ENCODE assay signal across 7 mouse cellular contexts in genomic region chr13:68997821-68998551, GRCm38 (mm10). TPM values are rescaled to one million over a fixed set of nuclear protein-coding genes. Genes with fewer than 3 reads are reported as not detected.
DNase-seq lines count a peak whose midpoint lies in the region; ATAC-seq lines count a peak whose summit lies in the region.

No protein-coding gene starts in this region.

- no peaks in the 10 kb centered on the region for H3K36me3 ChIP-seq in liver, embryonic 11.5 days (ENCODE audit: control insufficient read depth, insufficient read depth, low read length)
- H3K36me3 ChIP-seq in forebrain, embryonic 11.5 days (ENCODE audit: control insufficient read depth, insufficient read depth, low read length), result no peaks in the 10 kb centered on the region
- no peaks in the 10 kb centered on the region for H3K36me3 ChIP-seq in limb, embryonic 11.5 days (ENCODE audit: control insufficient read depth, insufficient read depth, low read length)
- H3K36me3 ChIP-seq in neural tube, embryonic 14.5 days (ENCODE audit: control insufficient read depth, insufficient read depth, low read length), result no peaks in the 10 kb centered on the region

- 8% methylated on average over 22 of the region's 22 CpGs for WGBS in liver, embryonic 11.5 days
- WGBS in forebrain, embryonic 11.5 days, result 8% methylated on average over 22 of the region's 22 CpGs
- 5% methylated on average over 22 of the region's 22 CpGs for WGBS in limb, embryonic 11.5 days
- WGBS in neural tube, embryonic 14.5 days, result 6% methylated on average over 22 of the region's 22 CpGs

- no peak overlapping the region for H3K9ac ChIP-seq in liver, embryonic 11.5 days (ENCODE audit: low read depth, low read length)
- no peak overlapping the region for H3K9ac ChIP-seq in forebrain, embryonic 11.5 days (ENCODE audit: low read length)
- no peak overlapping the region; the same call in 1 of the 2 replicates for H3K9ac ChIP-seq in limb, embryonic 11.5 days (ENCODE audit: low read length)
- H3K9ac ChIP-seq in neural tube, embryonic 14.5 days (replicated peaks; ENCODE audit: low read depth, low read length), result peak overlapping the region; percentile 74; the same call in 1 of the 2 replicates

- peak overlapping the region; percentile 54; the same call in 1 of the 2 replicates for H3K4me3 ChIP-seq in liver, embryonic 11.5 days (ENCODE audit: low read depth, low read length)
- peak overlapping the region; percentile 67 for H3K4me3 ChIP-seq in forebrain, embryonic 11.5 days (ENCODE audit: low read depth, low read length)
- peak overlapping the region; percentile 55 for H3K4me3 ChIP-seq in limb, embryonic 11.5 days (ENCODE audit: low read depth, low read length)
- H3K4me3 ChIP-seq in neural tube, embryonic 14.5 days (ENCODE audit: low read depth, low read length), result peak overlapping the region; percentile 66

- H3K4me2 ChIP-seq in liver, embryonic 11.5 days, result peak overlapping the region; percentile 71
- H3K4me2 ChIP-seq in forebrain, embryonic 11.5 days (ENCODE audit: low read depth, low read length, severe bottlenecking), result peak overlapping the region; percentile 83
- H3K4me2 ChIP-seq in limb, embryonic 11.5 days (ENCODE audit: low read depth, severe bottlenecking), result peak overlapping the region; percentile 93
- H3K4me2 ChIP-seq in neural tube, embryonic 14.5 days (ENCODE audit: low read depth, low read length), result peak overlapping the region; percentile 95

- no peaks in the 10 kb centered on the region for H3K9me3 ChIP-seq in liver, embryonic 11.5 days (ENCODE audit: control insufficient read depth, low read length)
- H3K9me3 ChIP-seq in forebrain, embryonic 11.5 days (ENCODE audit: control insufficient read depth, low read length), result no peaks in the 10 kb centered on the region
- 0 out of 2 replicates have a peak, but pooled peaks cover 2% of the 10 kb centered on the region for H3K9me3 ChIP-seq in limb, embryonic 11.5 days (ENCODE audit: control insufficient read depth, low read length)
- H3K9me3 ChIP-seq in neural tube, embryonic 14.5 days (ENCODE audit: control insufficient read depth, low read length), result no peaks in the 10 kb centered on the region

- DNase-seq in liver, embryonic 11.5 days (ENCODE audit: low spot score), result no peak
- DNase-seq in liver, result no peak
- DNase-seq in forebrain, embryonic 11.5 days (ENCODE audit: low spot score), result peak; percentile 56
- DNase-seq in limb, embryonic 11.5 days (ENCODE audit: low spot score), result peak; percentile 49
- DNase-seq in cerebellum, postnatal 4 days (ENCODE audit: low spot score in 2 of 2), result no peak
- no peak for DNase-seq in cerebellum, postnatal 14 days

- H3K27me3 ChIP-seq in liver, embryonic 11.5 days (replicated peaks; ENCODE audit: control insufficient read depth, insufficient read depth, low read length), result peaks cover 38% of the 10 kb centered on the region
- peaks cover 9% of the 10 kb centered on the region; the same call in 1 of the 2 replicates for H3K27me3 ChIP-seq in forebrain, embryonic 11.5 days (ENCODE audit: control insufficient read depth, insufficient read depth, low read length)
- peaks cover 11% of the 10 kb centered on the region for H3K27me3 ChIP-seq in limb, embryonic 11.5 days (ENCODE audit: control insufficient read depth, insufficient read depth, low read length)
- no peaks in the 10 kb centered on the region for H3K27me3 ChIP-seq in neural tube, embryonic 14.5 days (ENCODE audit: control insufficient read depth, insufficient read depth, low read length)

- no peak for ATAC-seq in liver, embryonic 11.5 days (replicated peaks; ENCODE audit: low FRiP score)
- no peak for ATAC-seq in forebrain, embryonic 11.5 days (replicated peaks; ENCODE audit: low FRiP score)
- no peak for ATAC-seq in limb, embryonic 11.5 days (ENCODE audit: insufficient number of reproducible peaks, low FRiP score, low TSS enrichment, low read depth)
- ATAC-seq in neural tube, embryonic 14.5 days (ENCODE audit: low read depth), result no peak

- no peaks in the 10 kb centered on the region for H3K4me1 ChIP-seq in liver, embryonic 11.5 days (replicated peaks; ENCODE audit: control insufficient read depth, insufficient read depth, low read length)
- H3K4me1 ChIP-seq in forebrain, embryonic 11.5 days (replicated peaks; ENCODE audit: control insufficient read depth, insufficient read depth, low read length), result peaks cover 3% of the 10 kb centered on the region; the same call in 1 of the 2 replicates
- H3K4me1 ChIP-seq in limb, embryonic 11.5 days (ENCODE audit: control insufficient read depth, insufficient read depth, low read length), result no peaks in the 10 kb centered on the region
- peaks cover 7% of the 10 kb centered on the region; the same call in 1 of the 2 replicates for H3K4me1 ChIP-seq in neural tube, embryonic 14.5 days (ENCODE audit: control insufficient read depth, insufficient read depth, low read length)

- no peak overlapping the region for H3K27ac ChIP-seq in liver, embryonic 11.5 days (ENCODE audit: low read depth, low read length)
- no peak overlapping the region for H3K27ac ChIP-seq in forebrain, embryonic 11.5 days (ENCODE audit: low read depth, low read length)
- no peak overlapping the region for H3K27ac ChIP-seq in limb, embryonic 11.5 days (replicated peaks; ENCODE audit: low read depth, low read length)
- peak overlapping the region; percentile 12; the same call in 1 of the 2 replicates for H3K27ac ChIP-seq in neural tube, embryonic 14.5 days (ENCODE audit: low read depth, low read length)

RNA-seq across cellular contexts. Expression of gene Adcy2, which starts 1.4 kb away (rescaled TPM):
- 0.56 and 0.71 TPM in 2 replicates for polyA plus RNA-seq in liver, embryonic 11.5 days (2014; fragmentation: Nextera tagmentation; extraction: Ambion mirVana)
- polyA plus RNA-seq in forebrain, embryonic 11.5 days (2014; fragmentation: Nextera tagmentation; extraction: Ambion mirVana), result 1.5 and 1.7 TPM in 2 replicates
- 3.1 and 3.9 TPM in 2 replicates for polyA plus RNA-seq in limb, embryonic 11.5 days (2014; fragmentation: Nextera tagmentation; extraction: Ambion mirVana)
- 21.1 and 21.8 TPM in 2 replicates for polyA plus RNA-seq in neural tube, embryonic 14.5 days (2014; fragmentation: Nextera tagmentation; extraction: Ambion mirVana)

Comparison
In these comparisons a context has a peak if more than half of its experiments do, and no peak if none do; other contexts are left out.
1. DNase-seq: peak in forebrain, embryonic 11.5 days (single experiment) and limb, embryonic 11.5 days (single experiment); none in liver, embryonic 11.5 days (single experiment), liver (single experiment), cerebellum, postnatal 4 days (0 of 2) and cerebellum, postnatal 14 days (0 of 2).
2. Peak in every context shown above with its lines, with median percentiles within 50 percentile points of each other: H3K4me2 ChIP-seq and H3K4me3 ChIP-seq.